Mouse (Mus musculus) CH12.LX (cell line): Measurements from ENCODE around the gene Foxa3.

Experiments
- CTCF ChIP-seq, 2 experiments: IDR thresholded peaks in 1 of 2; conservative IDR thresholded peaks in 1 of 2; 2 replicates each; pipeline ENCODE4 v1.5.1; 2011 to 2012; ENCODE audit warnings: low read depth in 2 of 2, low read length in 2 of 2, improper control_type of control experiment in 1 of 2, inconsistent platforms in 1 of 2, mild to moderate bottlenecking in 1 of 2, moderate library complexity in 1 of 2
- EP300 ChIP-seq: IDR thresholded peaks from 2 replicates; pipeline ENCODE4 v1.6.1; 2011; ENCODE audit warnings: low read length, improper control_type of control experiment
- MEF2A ChIP-seq: IDR thresholded peaks from 2 replicates; pipeline ENCODE4 v1.6.1; 2014; ENCODE audit warnings: low read depth, mild to moderate bottlenecking, inconsistent platforms, low read length, improper control_type of control experiment, borderline replicate concordance
- POLR2A ChIP-seq: IDR thresholded peaks from 2 replicates; pipeline ENCODE4 v1.6.1; 2011; ENCODE audit warnings: low read depth, mild to moderate bottlenecking, improper control_type of control experiment, low read length
- SMC3 ChIP-seq: IDR thresholded peaks from 2 replicates; pipeline ENCODE4 v1.6.1; 2011; ENCODE audit warnings: low read depth, low read length, improper control_type of control experiment
- USF2 ChIP-seq: conservative IDR thresholded peaks from 2 replicates; pipeline ENCODE4 v1.6.1; 2011; ENCODE audit warnings: low read depth, low read length, improper control_type of control experiment

DNA sequence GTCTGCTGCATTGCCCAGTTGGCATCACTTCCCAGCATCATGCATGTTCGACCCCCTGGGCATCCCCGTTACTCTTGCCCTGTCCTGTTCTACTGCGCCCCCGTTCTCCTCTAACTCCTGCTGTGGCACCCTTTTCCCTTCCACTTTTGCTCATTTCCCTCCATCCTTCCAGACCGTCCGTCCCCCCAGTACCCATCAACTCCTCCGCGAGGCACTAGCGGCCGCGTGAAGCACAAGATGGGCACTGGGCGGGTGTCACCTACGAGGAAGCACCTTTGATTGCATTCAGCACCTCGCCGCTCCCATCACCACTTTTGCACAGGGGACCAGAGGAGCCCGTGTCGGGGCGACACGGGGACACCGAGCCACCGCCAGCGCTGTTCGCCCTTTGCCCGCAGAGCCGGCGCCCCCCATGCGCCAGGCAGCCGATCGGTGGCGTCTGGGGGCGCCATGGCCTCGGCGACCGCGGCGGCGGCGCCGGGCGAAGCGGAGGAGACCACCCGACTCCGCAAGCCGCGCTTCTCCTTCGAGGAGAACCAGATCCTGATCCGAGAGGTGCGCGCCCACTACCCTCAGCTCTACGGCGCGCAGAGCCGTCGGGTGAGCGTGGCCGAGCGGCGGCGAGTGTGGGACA, 31.6 kb downstream of the Foxa3 start:
- TF ChIP-seq POLR2A (no peak), CTCF (conservative IDR thresholded peaks at IDR 0.05 in 1 of 2, IDR thresholded peaks at IDR 0.05 in 1 of 2; ENCODE audit: low read depth in 2 of 2, low read length in 2 of 2) (no peak), EP300 (no peak), SMC3 (no peak), USF2 (no peak), MEF2A (no peak)
